Mouse (Mus musculus): ENCODE data around the gene Plekhm3. TPM values are rescaled to one million over a fixed set of nuclear protein-coding genes. Genes with fewer than 3 reads are reported as not detected.

Plekhm3 gene
- polyA plus RNA-seq, 1 experiment from 2014 or later = 9.5 TPM

GRCm38 (mm10) chr1:64860235-64860920 lies 96.2 kb downstream of the Plekhm3 start:
- no peaks in the 10 kb centered on the region for H3K4me1 ChIP-seq
- 88% methylated on average over 11 of the region's 11 CpGs for WGBS
- no peaks in the 10 kb centered on the region for H3K9me3 ChIP-seq
- H3K9ac ChIP-seq = no peak overlapping the region
- H3K36me3 ChIP-seq = no peaks in the 10 kb centered on the region
- no peak overlapping the region for H3K4me2 ChIP-seq (replicated peaks)
- ATAC-seq (ENCODE audit: low FRiP score, low read depth) = no peak
- no peak overlapping the region for H3K27ac ChIP-seq
- H3K4me3 ChIP-seq = no peak overlapping the region
- H3K27me3 ChIP-seq = no peaks in the 10 kb centered on the region

DNA sequence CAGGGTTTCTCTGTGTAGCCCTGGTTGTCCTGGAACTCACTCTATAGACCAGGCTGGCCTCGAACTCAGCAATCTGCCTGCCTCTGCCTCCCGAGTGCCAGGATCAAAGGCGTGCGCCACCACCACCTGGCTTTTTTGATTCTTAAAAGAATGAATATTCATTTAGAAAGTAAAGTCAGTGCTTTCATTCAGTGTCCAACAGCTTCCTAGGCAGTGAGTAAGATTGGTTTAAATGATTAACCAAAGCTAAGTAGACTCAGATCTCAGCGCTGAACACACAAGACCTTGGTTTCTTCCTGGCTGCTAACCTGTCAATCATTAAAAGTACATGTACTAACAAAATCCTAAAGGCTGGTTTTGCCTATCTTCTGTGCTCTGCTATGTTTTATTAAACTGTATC lies 96.8 kb downstream of the Plekhm3 start:
- Histone ChIP-seq H3K27me3 (no peaks in the 10 kb centered on the region), H3K36me3 (no peaks in the 10 kb centered on the region), H3K4me2 (replicated peaks) (no peak overlapping the region), H3K9me3 (no peaks in the 10 kb centered on the region), H3K4me3 (no peak overlapping the region), H3K9ac (no peak overlapping the region), H3K4me1 (0 out of 2 replicates have a peak, but pooled peaks cover under 1% of the 10 kb centered on the region), H3K27ac (no peak overlapping the region)
- no peak for ATAC-seq (ENCODE audit: low FRiP score, low read depth)
- 89% methylated on average over 5 of the region's 5 CpGs for WGBS

GRCm38 (mm10) chr1:64854835-64855234 lies 101.8 kb downstream of the Plekhm3 start:
- 34% methylated on average over 5 of the region's 5 CpGs for WGBS
- ATAC-seq (ENCODE audit: low FRiP score, low read depth) = peak; percentile 66
- no peak overlapping the region; the same call in 1 of the 2 replicates for H3K27ac ChIP-seq

GRCm38 (mm10) chr1:64853738-64854730 lies 102.6 kb downstream of the Plekhm3 start:
- 64% methylated on average over 5 of the region's 5 CpGs for WGBS
- peaks cover 33% of the 10 kb centered on the region for H3K4me1 ChIP-seq
- no peak for ATAC-seq (ENCODE audit: low FRiP score, low read depth)

More at GRCm38 (mm10) chr1:64854835-64855234, 101.8 kb downstream of the Plekhm3 start:
- H3K4me3 ChIP-seq = no peak overlapping the region
- no peaks in the 10 kb centered on the region for H3K36me3 ChIP-seq
- H3K27me3 ChIP-seq = no peaks in the 10 kb centered on the region
- H3K9ac ChIP-seq = no peak overlapping the region
- peaks cover 27% of the 10 kb centered on the region for H3K4me1 ChIP-seq
- H3K4me2 ChIP-seq (replicated peaks) = no peak overlapping the region
- H3K9me3 ChIP-seq = no peaks in the 10 kb centered on the region

GRCm38 (mm10) chr1:64853244-64853643 lies 103.4 kb downstream of the Plekhm3 start:
- WGBS = 89% methylated on average over 2 of the region's 2 CpGs
- Histone ChIP-seq H3K9me3 (no peaks in the 10 kb centered on the region), H3K27me3 (no peaks in the 10 kb centered on the region), H3K27ac (no peak overlapping the region), H3K4me2 (replicated peaks) (no peak overlapping the region), H3K4me3 (no peak overlapping the region), H3K36me3 (no peaks in the 10 kb centered on the region), H3K4me1 (peaks cover 41% of the 10 kb centered on the region), H3K9ac (no peak overlapping the region)
- no peak for ATAC-seq (ENCODE audit: low FRiP score, low read depth)

More at GRCm38 (mm10) chr1:64853738-64854730, 102.6 kb downstream of the Plekhm3 start:
- Histone ChIP-seq H3K27ac (no peak overlapping the region; the same call in 1 of the 2 replicates), H3K27me3 (no peaks in the 10 kb centered on the region), H3K9ac (no peak overlapping the region), H3K9me3 (no peaks in the 10 kb centered on the region), H3K36me3 (no peaks in the 10 kb centered on the region), H3K4me2 (replicated peaks) (no peak overlapping the region), H3K4me3 (no peak overlapping the region)

DNA sequence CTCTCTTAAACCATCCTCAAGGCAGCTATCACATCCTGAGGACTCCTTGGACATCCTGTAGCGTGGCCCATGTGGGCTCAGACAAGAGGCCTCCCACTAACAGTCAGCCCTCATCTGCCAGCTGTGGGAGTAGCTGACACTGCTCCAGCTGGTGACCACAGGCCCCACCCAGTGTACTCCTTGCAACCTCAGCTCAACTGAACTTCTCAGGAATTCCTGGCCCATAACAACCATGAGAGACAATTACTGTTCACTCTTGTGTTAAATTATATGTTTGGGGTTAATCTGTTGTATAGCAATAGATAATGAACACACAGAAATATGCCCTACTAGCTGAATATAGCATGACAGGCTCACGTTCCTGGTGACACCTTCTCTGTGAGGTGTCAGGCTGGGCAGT lies 104.4 kb downstream of the Plekhm3 start:
- Histone ChIP-seq H3K4me1 (peaks cover 50% of the 10 kb centered on the region), H3K36me3 (no peaks in the 10 kb centered on the region), H3K4me2 (replicated peaks) (no peak overlapping the region), H3K4me3 (no peak overlapping the region), H3K9me3 (no peaks in the 10 kb centered on the region), H3K27ac (no peak overlapping the region), H3K9ac (no peak overlapping the region), H3K27me3 (no peaks in the 10 kb centered on the region)
- no peak for ATAC-seq (ENCODE audit: low FRiP score, low read depth)
- 90% methylated on average over 2 of the region's 2 CpGs for WGBS

DNA sequence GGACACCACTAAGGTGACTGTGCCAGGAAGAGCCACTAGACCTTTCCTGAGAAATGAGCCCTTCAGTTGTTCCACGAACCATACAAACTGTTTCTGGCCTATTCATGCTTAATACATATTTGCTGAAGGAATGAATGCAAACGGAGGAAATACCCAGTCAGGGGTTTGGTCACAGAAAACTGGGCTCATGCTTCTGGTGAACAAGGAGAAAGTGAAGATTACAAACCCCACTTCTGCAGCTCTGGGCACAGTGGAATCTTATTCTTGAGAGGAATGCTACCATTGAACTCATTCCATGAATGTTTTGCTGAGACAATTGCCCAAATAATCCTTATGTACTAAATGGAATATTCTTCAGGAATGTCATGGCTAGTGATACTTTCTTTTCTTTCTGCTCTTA lies 106.3 kb downstream of the Plekhm3 start:
- H3K27me3 ChIP-seq = no peaks in the 10 kb centered on the region
- WGBS = 84% methylated on average over 2 of the region's 2 CpGs
- no peak for ATAC-seq (ENCODE audit: low FRiP score, low read depth)

DNA sequence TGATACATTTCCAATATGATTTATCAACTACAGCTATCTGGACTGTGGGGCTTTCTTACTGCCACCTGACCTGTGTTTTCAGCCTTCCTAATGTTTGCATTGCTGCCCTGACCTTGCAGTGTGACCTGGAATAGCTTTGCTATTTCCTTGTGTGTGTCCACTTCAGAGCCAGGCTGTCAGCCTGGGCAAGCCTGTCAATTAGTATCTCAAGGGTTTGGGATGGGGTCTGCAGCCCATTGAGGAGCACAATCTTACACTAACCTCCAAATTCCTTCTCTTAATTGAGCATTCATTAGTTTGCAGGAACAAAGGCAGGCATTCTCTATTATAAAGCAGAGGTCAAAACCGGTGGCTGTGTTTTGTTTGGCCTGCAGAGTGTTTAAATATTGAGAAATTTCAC lies 107.6 kb downstream of the Plekhm3 start:
- Histone ChIP-seq H3K27ac (no peak overlapping the region), H3K9me3 (no peaks in the 10 kb centered on the region), H3K9ac (no peak overlapping the region), H3K4me1 (peaks cover 65% of the 10 kb centered on the region), H3K4me2 (replicated peaks) (no peak overlapping the region), H3K36me3 (no peaks in the 10 kb centered on the region), H3K4me3 (no peak overlapping the region), H3K27me3 (no peaks in the 10 kb centered on the region)
- ATAC-seq (ENCODE audit: low FRiP score, low read depth) = no peak
- WGBS = 51% methylated on average over 1 of the region's 1 CpGs

More for the DNA sequence above, 106.3 kb downstream of the Plekhm3 start:
- peaks cover 67% of the 10 kb centered on the region for H3K4me1 ChIP-seq
- H3K36me3 ChIP-seq = no peaks in the 10 kb centered on the region
- H3K27ac ChIP-seq = no peak overlapping the region
- H3K9me3 ChIP-seq = no peaks in the 10 kb centered on the region
- H3K4me2 ChIP-seq (replicated peaks) = no peak overlapping the region
- H3K9ac ChIP-seq = no peak overlapping the region
- no peak overlapping the region for H3K4me3 ChIP-seq

GRCm38 (mm10) chr1:64848081-64848480 lies 108.5 kb downstream of the Plekhm3 start:
- Histone ChIP-seq H3K36me3 (no peaks in the 10 kb centered on the region), H3K27ac (peak overlapping the region; percentile 82), H3K27me3 (no peaks in the 10 kb centered on the region), H3K4me3 (no peak overlapping the region), H3K9me3 (no peaks in the 10 kb centered on the region), H3K4me2 (replicated peaks) (0 out of 2 replicates have a peak overlapping the region, but pooled peaks have one; percentile 11), H3K4me1 (peaks cover 63% of the 10 kb centered on the region), H3K9ac (no peak overlapping the region)
- 64% methylated on average over 7 of the region's 7 CpGs for WGBS
- no peak for ATAC-seq (ENCODE audit: low FRiP score, low read depth)

DNA sequence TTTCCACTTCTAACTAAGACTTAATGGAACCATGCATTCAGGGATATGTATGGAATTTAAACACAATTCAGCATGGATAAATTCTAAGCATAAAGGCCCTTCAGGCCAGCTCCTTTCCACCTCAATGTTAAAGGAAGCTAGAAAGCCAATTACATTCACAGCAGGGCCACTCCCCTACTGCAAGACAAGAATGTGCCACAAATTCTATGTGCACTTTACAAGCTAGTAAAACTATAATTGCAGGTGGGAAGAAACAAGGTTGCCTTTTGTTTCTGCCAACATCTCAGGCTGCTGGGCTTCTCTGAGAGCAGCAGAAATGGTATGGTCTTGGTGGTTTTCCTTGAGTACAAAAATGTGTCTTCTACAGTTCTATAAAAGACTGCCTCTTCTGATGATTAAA lies 109.1 kb downstream of the Plekhm3 start:
- no peak overlapping the region for H3K9ac ChIP-seq
- H3K4me2 ChIP-seq (replicated peaks) = 0 out of 2 replicates have a peak overlapping the region, but pooled peaks have one; percentile 11
- H3K4me3 ChIP-seq = no peak overlapping the region
- H3K27ac ChIP-seq = peak overlapping the region; percentile 82
- no peaks in the 10 kb centered on the region for H3K9me3 ChIP-seq
- H3K36me3 ChIP-seq = no peaks in the 10 kb centered on the region
- peaks cover 63% of the 10 kb centered on the region for H3K4me1 ChIP-seq
- no peaks in the 10 kb centered on the region for H3K27me3 ChIP-seq
- ATAC-seq (ENCODE audit: low FRiP score, low read depth) = peak; percentile 72

DNA sequence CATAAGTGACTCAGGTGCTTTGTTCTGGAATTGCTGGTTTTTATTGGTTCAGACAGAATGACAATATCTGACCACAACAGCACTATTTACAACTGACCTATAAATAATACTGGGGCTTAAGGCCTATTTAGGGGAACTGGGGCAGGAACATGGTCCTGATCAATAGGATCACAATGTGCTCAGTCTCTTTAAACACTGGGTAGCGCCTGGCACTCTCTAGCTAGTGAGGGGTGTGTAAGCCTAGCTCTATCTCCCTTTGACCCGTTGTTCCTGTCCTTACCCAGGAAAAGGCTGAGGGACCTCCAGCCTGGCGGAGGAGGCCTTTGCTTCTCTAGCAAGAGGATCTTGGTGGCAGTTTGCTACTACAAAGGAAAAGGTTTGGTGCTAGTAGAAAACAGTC lies 111.6 kb downstream of the Plekhm3 start:
- Histone ChIP-seq H3K36me3 (no peaks in the 10 kb centered on the region), H3K9ac (no peak overlapping the region), H3K27ac (no peak overlapping the region), H3K4me1 (peaks cover 59% of the 10 kb centered on the region), H3K27me3 (no peaks in the 10 kb centered on the region), H3K4me3 (no peak overlapping the region), H3K4me2 (replicated peaks) (no peak overlapping the region), H3K9me3 (no peaks in the 10 kb centered on the region)
- 74% methylated on average over 3 of the region's 3 CpGs for WGBS
- no peak for ATAC-seq (ENCODE audit: low FRiP score, low read depth)
